Mouse (Mus musculus) adrenal gland, adult 18-20 months (tissue): Measurements from ENCODE around the gene Cd274. TPM values are rescaled to one million over a fixed set of nuclear protein-coding genes. Genes with fewer than 3 reads are reported as not detected.

ENCODE experiments used
- DNase-seq, 2 experiments: peaks; one replicate each; pipeline ENCODE4 v3.0.0; 2021 to 2022; ENCODE audit warnings: low spot score in 2 of 2
- total RNA-seq, 2 experiments: library from RNA; stranded (reverse); gene quantifications; 1 replicate in 1 of 2; 2 replicates in 1 of 2; pipeline ENCODE4 v1.2.3; 2021

Gene Cd274
- total RNA-seq, 2 experiments from 2014 or later, result 4.7 to 5.1 TPM

GRCm38 (mm10) chr19:29363557-29363956 is 3.7 kb upstream of the Cd274 start:
- no peak for DNase-seq

- no peak for DNase-seq
Measured at GRCm38 (mm10) chr19:29364076-29364475, 3.2 kb upstream of the Cd274 start.

- no peak for DNase-seq
Measured at GRCm38 (mm10) chr19:29365105-29365504, 2.1 kb upstream of the Cd274 start.

- DNase-seq, result no peak
Measured at GRCm38 (mm10) chr19:29366226-29366968, 858 bp upstream of the Cd274 start.

GRCm38 (mm10) chr19:29368041-29368440 is 786 bp downstream of the Cd274 start:
- DNase-seq, result no peak

GRCm38 (mm10) chr19:29368671-29369309 is 1.5 kb downstream of the Cd274 start:
- no peak for DNase-seq

- DNase-seq, result no peak
Measured at GRCm38 (mm10) chr19:29370112-29370511, 2.9 kb downstream of the Cd274 start.

GRCm38 (mm10) chr19:29370545-29371283 is 3.5 kb downstream of the Cd274 start:
- no peak for DNase-seq

- DNase-seq, result no peak
Measured at GRCm38 (mm10) chr19:29371284-29372081, 4.2 kb downstream of the Cd274 start.

GRCm38 (mm10) chr19:29372138-29372537 is 4.9 kb downstream of the Cd274 start:
- DNase-seq, result no peak

- DNase-seq, result no peak
Measured at GRCm38 (mm10) chr19:29372621-29373020, 5.4 kb downstream of the Cd274 start.

GRCm38 (mm10) chr19:29373438-29373837 is 6.2 kb downstream of the Cd274 start:
- DNase-seq, result no peak

GRCm38 (mm10) chr19:29374947-29375346 is 7.7 kb downstream of the Cd274 start:
- DNase-seq, result no peak

GRCm38 (mm10) chr19:29376382-29376781 is 9.1 kb downstream of the Cd274 start:
- DNase-seq, result no peak

- no peak for DNase-seq
Measured at GRCm38 (mm10) chr19:29379839-29380603, 12.8 kb downstream of the Cd274 start.

GRCm38 (mm10) chr19:29383368-29383767 is 16.1 kb downstream of the Cd274 start:
- DNase-seq, result no peak

GRCm38 (mm10) chr19:29384412-29384811 is 17.2 kb downstream of the Cd274 start:
- DNase-seq, result no peak

GRCm38 (mm10) chr19:29384994-29385393 is 17.7 kb downstream of the Cd274 start:
- no peak for DNase-seq

GRCm38 (mm10) chr19:29385822-29386221 is 18.6 kb downstream of the Cd274 start:
- no peak for DNase-seq

- DNase-seq, result no peak
Measured at GRCm38 (mm10) chr19:29388818-29389217, 21.6 kb downstream of the Cd274 start.
